Mouse (Mus musculus) MEL (cell line): ENCODE measurements around the gene Kif20b. TPM values are rescaled to one million over a fixed set of nuclear protein-coding genes. Genes with fewer than 3 reads are reported as not detected.
A peak's percentile ranks its signal among the peaks of the same experiment; 100 is the strongest.

Source experiments
- DNase-seq: peaks from one replicate; pipeline ENCODE4 v3.0.0; 2011; ENCODE audit warnings: low read depth, low spot score
- H3K27ac ChIP-seq: 2 replicates; pipeline ENCODE4 v1.5.1; 2012; ENCODE audit warnings: low read depth, mild to moderate bottlenecking, control low read depth, low read length, moderate library complexity; ENCODE audit not compliant: control insufficient read depth
- H3K27me3 ChIP-seq, 2 experiments: fragments of 150-350 bp in 1 of 2; sonication (generic) in 1 of 2; 2 replicates each; pipeline ENCODE4 v1.6.1; 2012; ENCODE audit warnings: low read length in 2 of 2, mild to moderate bottlenecking in 2 of 2, improper control_type of control experiment in 1 of 2, moderate library complexity in 1 of 2; ENCODE audit not compliant: insufficient read depth in 2 of 2, control insufficient read depth in 1 of 2
- H3K36me3 ChIP-seq, 2 experiments: 2 replicates each; pipeline ENCODE4 v1.6.1; 2012 to 2014; ENCODE audit warnings: low read length in 2 of 2, improper control_type of control experiment in 1 of 2, inconsistent platforms in 1 of 2, mild to moderate bottlenecking in 1 of 2; ENCODE audit not compliant: insufficient read depth in 2 of 2, control insufficient read depth in 1 of 2
- H3K4me1 ChIP-seq, 2 experiments: fragments of 150-350 bp in 1 of 2; sonication (generic) in 1 of 2; 2 replicates each; pipeline ENCODE4 v1.6.1; 2012; ENCODE audit warnings: low read length in 2 of 2, improper control_type of control experiment in 1 of 2, mild to moderate bottlenecking in 1 of 2; ENCODE audit not compliant: insufficient read depth in 2 of 2, control insufficient read depth in 1 of 2
- H3K4me3 ChIP-seq, 2 experiments: fragments of 150-350 bp in 1 of 2; sonication (generic) in 1 of 2; 2 replicates each; pipeline ENCODE4 v1.5.1; 2012; ENCODE audit warnings: low read depth in 2 of 2, low read length in 2 of 2, mild to moderate bottlenecking in 2 of 2, moderate library complexity in 2 of 2, control low read depth in 1 of 2, improper control_type of control experiment in 1 of 2; ENCODE audit not compliant: control insufficient read depth in 1 of 2, insufficient read depth in 1 of 2
- H3K79me2 ChIP-seq: 2 replicates; pipeline ENCODE4 v1.6.1; 2012; ENCODE audit warnings: mild to moderate bottlenecking, low read length, moderate library complexity; ENCODE audit not compliant: control insufficient read depth, poor library complexity, insufficient read depth
- H3K9ac ChIP-seq: 2 replicates; pipeline ENCODE4 v1.6.1; 2012; ENCODE audit warnings: low read depth, mild to moderate bottlenecking, control low read depth, low read length, moderate library complexity; ENCODE audit not compliant: control insufficient read depth, poor library complexity, severe bottlenecking
- H3K9me3 ChIP-seq: fragments of 150-350 bp; sonication (generic); replicated peaks from 2 replicates; pipeline ENCODE4 v1.6.1; 2012; ENCODE audit warnings: mild to moderate bottlenecking, low read length, improper control_type of control experiment, moderate library complexity; ENCODE audit not compliant: insufficient read depth
- BHLHE40 ChIP-seq: IDR thresholded peaks from 2 replicates; pipeline ENCODE4 v1.6.1; 2012; ENCODE audit warnings: low read depth, mild to moderate bottlenecking, inconsistent platforms, low read length, improper control_type of control experiment, borderline replicate concordance
- CHD1 ChIP-seq: IDR thresholded peaks from 2 replicates; pipeline ENCODE4 v1.6.1; 2012; ENCODE audit warnings: low read depth, mild to moderate bottlenecking, inconsistent platforms, low read length, improper control_type of control experiment
- CHD2 ChIP-seq: IDR thresholded peaks from 2 replicates; pipeline ENCODE4 v1.6.1; 2011; ENCODE audit warnings: low read length, improper control_type of control experiment
- CTCF ChIP-seq, 3 experiments: IDR thresholded peaks in 2 of 3; conservative IDR thresholded peaks in 1 of 3; 2 replicates each; pipeline ENCODE4 v1.5.1; 2011 to 2012; ENCODE audit warnings: low read length in 3 of 3, low read depth in 2 of 3, mild to moderate bottlenecking in 2 of 3, improper control_type of control experiment in 1 of 3, inconsistent platforms in 1 of 3, mixed read lengths in 1 of 3, moderate library complexity in 1 of 3; ENCODE audit not compliant: control insufficient read depth in 1 of 3, insufficient read depth in 1 of 3, poor library complexity in 1 of 3, severe bottlenecking in 1 of 3
- E2F4 ChIP-seq: IDR thresholded peaks from 2 replicates; pipeline ENCODE4 v1.6.1; 2011; ENCODE audit warnings: low read depth, low read length, improper control_type of control experiment, borderline replicate concordance
- ETS1 ChIP-seq: IDR thresholded peaks from 2 replicates; pipeline ENCODE4 v1.6.1; 2012; ENCODE audit warnings: low read depth, mild to moderate bottlenecking, inconsistent platforms, low read length, improper control_type of control experiment, moderate library complexity
- GATA1 ChIP-seq: IDR thresholded peaks from 2 replicates; pipeline ENCODE4 v1.6.1; 2011; ENCODE audit warnings: low read depth, low read length, improper control_type of control experiment
- HCFC1 ChIP-seq: IDR thresholded peaks from 2 replicates; pipeline ENCODE4 v1.6.1; 2012; ENCODE audit warnings: low read depth, mild to moderate bottlenecking, inconsistent platforms, low read length, improper control_type of control experiment, moderate library complexity
- JUND ChIP-seq: IDR thresholded peaks from 2 replicates; pipeline ENCODE4 v1.6.1; 2011; ENCODE audit warnings: low read depth, mild to moderate bottlenecking, improper control_type of control experiment, low read length
- MAFK ChIP-seq: IDR thresholded peaks from 2 replicates; pipeline ENCODE4 v1.6.1; 2011; ENCODE audit warnings: low read depth, mild to moderate bottlenecking, low read length, improper control_type of control experiment, borderline replicate concordance
- MAX ChIP-seq: IDR thresholded peaks from 2 replicates; pipeline ENCODE4 v1.6.1; 2011; ENCODE audit warnings: low read length, improper control_type of control experiment
- MAZ ChIP-seq: IDR thresholded peaks from 2 replicates; pipeline ENCODE4 v1.6.1; 2012; ENCODE audit warnings: low read depth, mild to moderate bottlenecking, inconsistent platforms, low read length, improper control_type of control experiment
- MEF2A ChIP-seq: IDR thresholded peaks from 2 replicates; pipeline ENCODE4 v1.6.1; 2014; ENCODE audit warnings: low read depth, mild to moderate bottlenecking, inconsistent platforms, low read length, improper control_type of control experiment; ENCODE audit not compliant: poor library complexity, insufficient replicate concordance, severe bottlenecking; ENCODE audit errors: extremely low read depth
- MXI1 ChIP-seq: IDR thresholded peaks from 2 replicates; pipeline ENCODE4 v1.6.1; 2011; ENCODE audit warnings: mild to moderate bottlenecking, low read depth, low read length, improper control_type of control experiment
- MYB ChIP-seq: IDR thresholded peaks from 2 replicates; pipeline ENCODE4 v1.6.1; 2011; ENCODE audit warnings: mild to moderate bottlenecking, low read depth, low read length, improper control_type of control experiment
- NRF1 ChIP-seq: IDR thresholded peaks from 2 replicates; pipeline ENCODE4 v1.6.1; 2014; ENCODE audit warnings: low read depth, mild to moderate bottlenecking, inconsistent platforms, low read length, improper control_type of control experiment, moderate library complexity; ENCODE audit not compliant: poor library complexity, insufficient read depth, severe bottlenecking
- POLR2A ChIP-seq, 2 experiments: IDR thresholded peaks; 2 replicates each; pipeline ENCODE4 v1.6.1; 2011 to 2012; ENCODE audit warnings: low read length in 2 of 2, mild to moderate bottlenecking in 2 of 2, control low read depth in 1 of 2, improper control_type of control experiment in 1 of 2, low read depth in 1 of 2, moderate library complexity in 1 of 2; ENCODE audit not compliant: control insufficient read depth in 1 of 2, insufficient read depth in 1 of 2, poor library complexity in 1 of 2
- POLR2AphosphoS5 ChIP-seq: IDR thresholded peaks from 2 replicates; pipeline ENCODE4 v1.6.1; 2012; ENCODE audit warnings: low read depth, borderline replicate concordance, mild to moderate bottlenecking, inconsistent platforms, low read length, moderate library complexity, mixed read lengths
- RAD21 ChIP-seq: IDR thresholded peaks from 2 replicates; pipeline ENCODE4 v1.6.1; 2011; ENCODE audit warnings: mild to moderate bottlenecking, low read depth, low read length, improper control_type of control experiment
- RCOR1 ChIP-seq: IDR thresholded peaks from 2 replicates; pipeline ENCODE4 v1.6.1; 2012; ENCODE audit warnings: low read depth, mild to moderate bottlenecking, inconsistent platforms, low read length, improper control_type of control experiment
- SIN3A ChIP-seq: IDR thresholded peaks from 2 replicates; pipeline ENCODE4 v1.6.1; 2012; ENCODE audit warnings: low read length, improper control_type of control experiment, inconsistent platforms
- SMC3 ChIP-seq: IDR thresholded peaks from 2 replicates; pipeline ENCODE4 v1.6.1; 2011; ENCODE audit warnings: low read depth, low read length, improper control_type of control experiment
- TCF12 ChIP-seq: IDR thresholded peaks from 2 replicates; pipeline ENCODE4 v1.6.1; 2014; ENCODE audit warnings: low read depth, mild to moderate bottlenecking, inconsistent platforms, low read length, improper control_type of control experiment, moderate library complexity
- UBTF ChIP-seq: IDR thresholded peaks from 2 replicates; pipeline ENCODE4 v1.6.1; 2012; ENCODE audit warnings: low read depth, mild to moderate bottlenecking, inconsistent platforms, low read length, improper control_type of control experiment, moderate library complexity, borderline replicate concordance; ENCODE audit not compliant: insufficient read depth
- USF1 ChIP-seq: IDR thresholded peaks from 2 replicates; pipeline ENCODE4 v1.6.1; 2014; ENCODE audit warnings: low read depth, mild to moderate bottlenecking, inconsistent platforms, low read length, improper control_type of control experiment, moderate library complexity
- USF2 ChIP-seq, 2 experiments: IDR thresholded peaks; 2 replicates each; pipeline ENCODE4 v1.6.1; 2011 to 2012; ENCODE audit warnings: improper control_type of control experiment in 2 of 2, low read length in 2 of 2, borderline replicate concordance in 1 of 2, inconsistent platforms in 1 of 2, low read depth in 1 of 2, mild to moderate bottlenecking in 1 of 2; ENCODE audit not compliant: insufficient read depth in 1 of 2
- ZC3H11A ChIP-seq: IDR thresholded peaks from 2 replicates; pipeline ENCODE4 v1.6.1; 2012; ENCODE audit warnings: low read depth, mild to moderate bottlenecking, inconsistent platforms, low read length, improper control_type of control experiment
- ZKSCAN1 ChIP-seq: IDR thresholded peaks from 2 replicates; pipeline ENCODE4 v1.6.1; 2012; ENCODE audit warnings: low read depth, mild to moderate bottlenecking, inconsistent platforms, low read length, improper control_type of control experiment, moderate library complexity
- ZMIZ1 ChIP-seq: IDR thresholded peaks from 2 replicates; pipeline ENCODE4 v1.6.1; 2012; ENCODE audit warnings: low read depth, mild to moderate bottlenecking, inconsistent platforms, low read length, improper control_type of control experiment, moderate library complexity
- ZNF384 ChIP-seq: IDR thresholded peaks from 2 replicates; pipeline ENCODE4 v1.6.1; 2012; ENCODE audit warnings: low read depth, mild to moderate bottlenecking, inconsistent platforms, low read length, improper control_type of control experiment
- polyA plus RNA-seq, 2 experiments: library from polyadenylated mRNA; stranded (reverse) in 1 of 2; unstranded in 1 of 2; fragments of >175 nt in 1 of 2; fragments of >200 nt in 1 of 2; gene quantifications; 2 replicates each; pipeline versions ENCODE4 v1.2.1 to v1.2.4; 2012; ENCODE audit warnings: low replicate concordance in 2 of 2, low read depth in 1 of 2; ENCODE audit not compliant: insufficient read length in 2 of 2, insufficient read depth in 1 of 2, missing spikeins in 1 of 2
- total RNA-seq: library from RNA; depleted of rRNA; stranded (reverse); fragments of 300-350 nt; gene quantifications from 2 replicates; pipeline ENCODE4 v1.2.3, GENCODE M21; 2012

Kif20b gene
- total and polyA plus RNA-seq, 3 experiments = 40.0 to 55.5 (median 41.6) TPM

DNA sequence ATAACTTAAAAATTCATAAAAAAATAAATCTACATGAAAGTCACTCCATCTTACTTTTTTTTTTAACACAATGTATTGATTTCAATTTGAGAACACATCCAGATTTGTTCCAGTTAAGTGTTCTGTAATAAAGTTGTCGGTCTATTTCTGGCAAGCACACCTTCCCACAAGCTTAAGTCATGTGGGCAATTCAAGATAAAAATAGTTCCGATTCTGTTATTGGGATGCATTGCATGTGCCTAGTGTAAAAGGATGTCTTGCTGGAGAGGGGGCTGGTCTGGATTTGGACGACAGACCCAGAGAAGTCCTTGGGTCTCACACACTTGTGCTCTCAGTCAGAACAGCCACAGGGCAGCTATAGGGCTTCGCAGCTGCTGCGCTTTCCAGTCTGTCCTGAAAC, 15.4 kb upstream of the Kif20b start:
- Histone ChIP-seq H3K27me3 (no peaks in the 10 kb centered on the region), H3K9ac (peak overlapping the region; percentile 7; the same call in 1 of the 2 replicates), H3K4me3 (0 out of 4 replicates have a peak overlapping the region, but pooled peaks of 1 of the 2 experiments have one; percentile 19), H3K27ac (no peak overlapping the region), H3K9me3 (no peaks in the 10 kb centered on the region), H3K79me2 (no peaks in the 10 kb centered on the region), H3K36me3 (peaks cover 0 to 30% of the 10 kb centered on the region in 2 experiments; a peak in 2 of 4 replicates), H3K4me1 (peaks cover 25 to 30% of the 10 kb centered on the region in 2 experiments)
- peak; percentile 33 for DNase-seq
- TF ChIP-seq NRF1 (no peak), USF2 (IDR thresholded peaks at IDR 0.05; ENCODE audit: borderline replicate concordance in 1 of 2, insufficient read depth in 1 of 2, low read depth in 1 of 2, low read length in 2 of 2) (no peak), GATA1 (no peak), POLR2AphosphoS5 (no peak), MEF2A (peak; percentile 80; the same call in 1 of the 2 replicates), BHLHE40 (peak; percentile 55; the same call in 1 of the 2 replicates), UBTF (no peak), MXI1 (no peak; the same call in 1 of the 2 replicates), HCFC1 (no peak), SMC3 (no peak), TCF12 (0 out of 2 replicates have a peak, but pooled peaks have one; percentile 4), ETS1 (peak; percentile 39; the same call in 1 of the 2 replicates), ZMIZ1 (no peak), RAD21 (no peak), E2F4 (no peak), CHD2 (no peak), MYB (no peak), JUND (no peak), MAZ (no peak), RCOR1 (no peak), CTCF (IDR thresholded peaks at IDR 0.05 in 2 of 3, conservative IDR thresholded peaks at IDR 0.05 in 1 of 3; ENCODE audit: control insufficient read depth in 1 of 3, insufficient read depth in 1 of 3, low read depth in 2 of 3, low read length in 3 of 3, poor library complexity in 1 of 3, severe bottlenecking in 1 of 3) (no peak), ZKSCAN1 (no peak), CHD1 (no peak), MAFK (no peak), USF1 (peak; percentile 66; the same call in 1 of the 2 replicates), POLR2A (IDR thresholded peaks at IDR 0.05; ENCODE audit: control insufficient read depth in 1 of 2, insufficient read depth in 1 of 2, low read depth in 1 of 2, low read length in 2 of 2, poor library complexity in 1 of 2) (no peak), SIN3A (no peak), ZNF384 (no peak), ZC3H11A (no peak), MAX (no peak)
